Mouse (Mus musculus): ENCODE measurements around the gene Zfp287. TPM values are rescaled to one million over a fixed set of nuclear protein-coding genes. Genes with fewer than 3 reads are reported as not detected.

Gene Zfp287
- total RNA-seq, 2 experiments from 2014 or later = 15.8 to 16.7 TPM

- no peak for DNase-seq (ENCODE audit: low spot score in 2 of 2)
- intact Hi-C loops (cut with DNase I) = no loop called here
Observed at GRCm38 (mm10) chr11:62728276-62728675, 3.4 kb downstream of the Zfp287 start.

- DNase-seq (ENCODE audit: low spot score in 2 of 2) = no peak
- intact Hi-C loops (cut with DNase I) = no loop called here
Observed at GRCm38 (mm10) chr11:62710657-62711056, 21.0 kb downstream of the Zfp287 start.

GRCm38 (mm10) chr11:62708252-62708651, 23.5 kb downstream of the Zfp287 start:
- intact Hi-C loops (cut with DNase I) = no loop called here
- DNase-seq (ENCODE audit: low spot score in 2 of 2) = no peak

GRCm38 (mm10) chr11:62706141-62706540, 25.6 kb downstream of the Zfp287 start:
- DNase-seq (ENCODE audit: low spot score in 2 of 2) = no peak
- intact Hi-C loops (cut with DNase I) = no loop called here

DNA sequence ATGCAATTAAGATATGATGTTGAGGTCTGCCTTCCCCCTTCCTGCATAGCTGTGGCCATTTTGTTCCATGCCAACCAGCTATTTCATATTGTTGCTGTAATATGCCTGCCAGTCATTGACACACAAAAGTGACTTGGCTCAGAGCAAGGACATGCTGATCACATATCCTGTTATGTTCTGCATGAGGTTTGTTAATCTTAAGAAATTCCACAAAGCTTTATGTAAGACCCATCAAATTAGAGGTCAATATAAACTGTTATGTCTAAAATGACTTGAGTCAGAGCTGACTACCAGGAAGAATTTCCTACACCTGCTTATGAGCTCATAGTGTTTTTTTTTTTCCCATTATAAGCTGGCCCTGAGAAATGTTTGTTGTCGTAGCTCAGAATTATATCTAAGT, 30.5 kb downstream of the Zfp287 start:
- intact Hi-C loops (cut with DNase I) = no loop called here
- no peak for DNase-seq (ENCODE audit: low spot score in 2 of 2)

- intact Hi-C loops (cut with DNase I) = no loop called here
- DNase-seq (ENCODE audit: low spot score in 2 of 2) = no peak
Observed at GRCm38 (mm10) chr11:62699749-62700148, 32.0 kb downstream of the Zfp287 start.

GRCm38 (mm10) chr11:62695126-62695525, 36.6 kb downstream of the Zfp287 start:
- no peak for DNase-seq (ENCODE audit: low spot score in 2 of 2)
- intact Hi-C loops (cut with DNase I) = no loop called here

GRCm38 (mm10) chr11:62693299-62694184, 38.2 kb downstream of the Zfp287 start:
- DNase-seq (ENCODE audit: low spot score in 2 of 2) = peak; percentile 59 to 60
- intact Hi-C loops (cut with DNase I) = no loop called here

GRCm38 (mm10) chr11:62691592-62691991, 40.1 kb downstream of the Zfp287 start:
- intact Hi-C loops (cut with DNase I) = no loop called here
- no peak for DNase-seq (ENCODE audit: low spot score in 2 of 2)

DNA sequence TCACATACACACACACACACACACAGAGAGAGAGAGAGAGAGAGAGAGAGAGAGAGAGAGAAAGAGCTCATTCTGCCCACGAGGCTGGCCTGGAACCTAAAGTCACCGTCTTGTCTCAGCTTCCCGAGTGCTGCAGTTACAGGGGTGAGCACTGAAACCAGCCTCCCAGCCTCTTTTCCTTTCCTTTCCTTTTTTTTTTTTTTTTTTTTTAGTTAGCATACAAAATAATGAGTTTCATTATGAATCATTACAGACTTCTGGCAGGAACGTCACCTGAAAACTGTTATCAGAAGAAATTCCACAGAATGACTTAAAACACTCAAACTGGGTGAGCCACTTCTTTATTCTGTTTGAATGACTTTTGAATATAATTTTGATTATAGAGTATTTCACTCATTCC, 51.8 kb downstream of the Zfp287 start:
- no peak for DNase-seq (ENCODE audit: low spot score in 2 of 2)
- intact Hi-C loops (cut with DNase I) = no loop called here

GRCm38 (mm10) chr11:62678778-62679354, 52.8 kb downstream of the Zfp287 start:
- intact Hi-C loops (cut with DNase I) = no loop called here
- no peak for DNase-seq (ENCODE audit: low spot score in 2 of 2)

- no peak for DNase-seq (ENCODE audit: low spot score in 2 of 2)
- intact Hi-C loops (cut with DNase I) = no loop called here
Observed at GRCm38 (mm10) chr11:62676290-62676596, 55.5 kb downstream of the Zfp287 start.

GRCm38 (mm10) chr11:62675480-62676289, 56.0 kb downstream of the Zfp287 start:
- DNase-seq (ENCODE audit: low spot score in 2 of 2) = peak; percentile 82 to 90
- intact Hi-C loops (cut with DNase I) = loop anchor here (1.0 kb wide), 1 partner anchor 62 kb away; no protein-coding TSS in a partner anchor

GRCm38 (mm10) chr11:62670006-62670405, 61.7 kb downstream of the Zfp287 start:
- no peak for DNase-seq (ENCODE audit: low spot score in 2 of 2)
- intact Hi-C loops (cut with DNase I) = no loop called here

DNA sequence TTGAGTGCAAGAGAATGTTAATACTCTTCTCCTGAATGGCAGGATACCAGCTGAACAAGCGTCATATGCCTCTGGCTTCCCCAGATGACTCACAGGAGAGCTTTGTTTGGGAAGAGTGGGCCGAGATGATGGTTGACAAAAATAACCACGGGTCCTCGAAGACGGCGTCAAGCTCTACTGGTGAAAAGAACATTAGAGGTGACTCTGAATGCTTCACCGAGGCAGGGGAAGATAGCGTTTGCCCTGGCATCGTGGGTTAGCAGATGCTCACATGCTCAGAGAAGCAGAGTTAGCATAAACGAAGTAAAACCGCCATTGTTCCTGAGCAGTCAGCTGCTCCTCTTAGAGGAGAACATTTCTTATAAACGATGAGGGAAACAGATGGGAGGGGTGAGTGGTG, 62.2 kb downstream of the Zfp287 start:
- intact Hi-C loops (cut with DNase I) = no loop called here
- DNase-seq (ENCODE audit: low spot score in 2 of 2) = peak; percentile 73 to 78

GRCm38 (mm10) chr11:62668986-62669385, 62.7 kb downstream of the Zfp287 start:
- intact Hi-C loops (cut with DNase I) = no loop called here
- DNase-seq (ENCODE audit: low spot score in 2 of 2) = no peak

DNA sequence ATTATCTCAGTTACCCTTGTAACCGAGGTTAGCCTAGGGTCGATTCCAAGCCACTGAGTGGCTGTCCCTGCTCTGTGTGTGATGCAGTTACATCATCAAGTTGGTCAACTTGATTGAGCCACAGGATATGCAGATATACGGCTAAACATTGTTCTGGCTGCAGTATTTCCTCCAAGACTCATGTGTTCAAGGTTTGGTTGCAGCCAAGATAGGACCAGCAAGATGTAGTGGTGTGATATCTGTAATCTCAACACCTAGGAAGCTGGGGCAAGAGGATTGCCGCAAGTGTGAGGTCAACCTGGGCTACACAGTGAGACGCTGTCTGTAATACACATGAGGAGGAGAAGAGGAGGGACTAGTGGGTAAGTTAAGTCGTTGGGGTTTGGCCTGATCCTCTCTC, 67.5 kb downstream of the Zfp287 start:
- DNase-seq (ENCODE audit: low spot score in 2 of 2) = no peak
- intact Hi-C loops (cut with DNase I) = no loop called here

DNA sequence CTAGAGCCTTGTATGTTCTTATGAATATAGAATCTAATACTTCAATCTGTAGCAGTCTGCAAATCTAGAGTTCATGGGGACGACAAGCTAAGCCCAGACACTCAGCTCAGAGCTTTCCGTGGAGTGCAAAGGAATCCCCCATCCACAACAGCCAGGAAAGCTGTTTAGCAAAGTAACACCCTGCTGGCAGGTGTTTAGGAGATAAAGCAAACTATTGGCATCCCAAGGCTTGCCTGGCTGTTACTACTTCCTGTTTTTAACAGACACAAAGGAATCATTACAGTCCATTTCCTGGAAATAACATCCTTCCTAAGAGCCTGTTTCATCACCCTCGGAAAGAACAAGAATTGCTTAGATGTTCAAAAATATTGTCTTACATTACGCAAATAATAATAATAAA, 70.8 kb downstream of the Zfp287 start:
- no peak for DNase-seq (ENCODE audit: low spot score in 2 of 2)
- intact Hi-C loops (cut with DNase I) = no loop called here

- no peak for DNase-seq (ENCODE audit: low spot score in 2 of 2)
- intact Hi-C loops (cut with DNase I) = no loop called here
Observed at GRCm38 (mm10) chr11:62652080-62652479, 79.6 kb downstream of the Zfp287 start.

DNA sequence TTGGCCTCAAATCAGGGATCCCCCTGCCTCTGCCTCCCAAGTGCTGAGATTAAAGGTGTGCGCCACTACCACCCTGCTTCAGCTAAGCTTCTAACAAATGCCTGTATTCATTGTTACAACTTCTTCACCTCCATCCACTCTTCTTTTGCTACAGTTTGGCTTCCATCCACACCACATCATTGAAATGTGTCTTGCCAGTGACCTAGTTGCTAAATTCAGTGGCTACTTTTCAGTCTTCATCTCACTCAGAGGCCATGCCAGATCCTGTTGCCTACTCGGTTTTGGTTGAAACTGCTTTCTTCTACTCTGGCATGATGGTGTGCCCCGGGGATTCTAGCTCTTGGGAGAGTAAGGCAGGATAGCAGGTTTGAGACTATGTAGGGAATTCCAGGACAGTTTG, 80.1 kb downstream of the Zfp287 start:
- intact Hi-C loops (cut with DNase I) = no loop called here
- no peak for DNase-seq (ENCODE audit: low spot score in 2 of 2)
